Mouse (Mus musculus) G1E-ER4 (cell line): ENCODE data around the gene Gsta1. TPM values are rescaled to one million over a fixed set of nuclear protein-coding genes. Genes with fewer than 3 reads are reported as not detected.
"Not testable (repeated sequence)": the region's sequence is repeated elsewhere in the genome, so short reads cannot be mapped to it uniquely, and the experiment has no call there.

Experiments
- GATA1 ChIP-seq: IDR thresholded peaks from one replicate; pipeline ENCODE4 v1.8.0; 2012; ENCODE audit warnings: low read length, inconsistent platforms
- polyA plus RNA-seq: library from polyadenylated mRNA; stranded (reverse); fragments of >175 nt; gene quantifications from 2 replicates; pipeline ENCODE4 v1.2.3, GENCODE M21; 2012

Gsta1 gene
- polyA plus RNA-seq, 1 experiment, result not detected

- no peak for TF ChIP-seq GATA1
These were observed 7.1 kb upstream of the Gsta1 start for GRCm38 (mm10) chr9:78223221-78223902.

GRCm38 (mm10) chr9:78224418-78224817 lies 6.0 kb upstream of the Gsta1 start:
- no peak for TF ChIP-seq GATA1

- no peak for TF ChIP-seq GATA1
These were observed 5.2 kb upstream of the Gsta1 start for GRCm38 (mm10) chr9:78225304-78225703.

- no peak for TF ChIP-seq GATA1
These were observed 2.3 kb upstream of the Gsta1 start for GRCm38 (mm10) chr9:78228122-78228521.

- not testable (repeated sequence) for TF ChIP-seq GATA1
These were observed 26.5 kb downstream of the Gsta1 start, which contains the start of gene Gm3776 for GRCm38 (mm10) chr9:78256914-78257313. Gene Gm3776 (plus strand): TSS chr9:78257129.

GRCm38 (mm10) chr9:78289723-78290122 lies 59.3 kb downstream of the Gsta1 start, which contains the start of gene Gm10639:
Gene Gm10639 (plus strand): TSS chr9:78289923.
- TF ChIP-seq GATA1, result not testable (repeated sequence)

Other genes with a start within 250 kb of the Gsta1 start
- gene Gcm1, start 178.7 kb upstream of the Gsta1 start, polyA plus RNA-seq, result not detected in 2 replicates
- gene Fbxo9, start 121.6 kb upstream of the Gsta1 start, polyA plus RNA-seq, result 42.7 and 44.7 TPM in 2 replicates
- 13.0 TPM in 2 replicates for gene Ick, start 121.5 kb upstream of the Gsta1 start, polyA plus RNA-seq
- 0.50 and 0.72 TPM in 2 replicates for gene Gsta4, start 47.9 kb upstream of the Gsta1 start, polyA plus RNA-seq
- not detected in 2 replicates for gene Gm3776, start 26.5 kb downstream of the Gsta1 start, polyA plus RNA-seq
- gene Gm10639, start 59.3 kb downstream of the Gsta1 start, polyA plus RNA-seq, result not detected in 2 replicates
- gene Omt2a, start 84.1 kb downstream of the Gsta1 start, polyA plus RNA-seq, result not detected in 2 replicates
- not detected in 2 replicates for gene Omt2b, start 96.9 kb downstream of the Gsta1 start, polyA plus RNA-seq
- gene Gsta2, start 125.1 kb downstream of the Gsta1 start, polyA plus RNA-seq, result not detected in 2 replicates
- gene Dppa5a, start 137.5 kb downstream of the Gsta1 start, polyA plus RNA-seq, result not detected in 2 replicates
- not detected in 2 replicates for gene Ooep, start 148.1 kb downstream of the Gsta1 start, polyA plus RNA-seq
- gene Ddx43, start 165.1 kb downstream of the Gsta1 start, polyA plus RNA-seq, result not detected in 2 replicates
- not detected in 2 replicates for gene Cgas, start 212.6 kb downstream of the Gsta1 start, polyA plus RNA-seq
- 16.2 and 20.7 TPM in 2 replicates for gene Mto1, start 217.6 kb downstream of the Gsta1 start, polyA plus RNA-seq
- gene Gm17324, start 218.1 kb downstream of the Gsta1 start, polyA plus RNA-seq, result 0.09 and 0.19 TPM in 2 replicates